Mouse (Mus musculus): Measurements from ENCODE around the gene Tekt4. TPM values are rescaled to one million over a fixed set of nuclear protein-coding genes. Genes with fewer than 3 reads are reported as not detected.

The Tekt4 gene
- polyA plus RNA-seq, 1 experiment: not detected

DNA sequence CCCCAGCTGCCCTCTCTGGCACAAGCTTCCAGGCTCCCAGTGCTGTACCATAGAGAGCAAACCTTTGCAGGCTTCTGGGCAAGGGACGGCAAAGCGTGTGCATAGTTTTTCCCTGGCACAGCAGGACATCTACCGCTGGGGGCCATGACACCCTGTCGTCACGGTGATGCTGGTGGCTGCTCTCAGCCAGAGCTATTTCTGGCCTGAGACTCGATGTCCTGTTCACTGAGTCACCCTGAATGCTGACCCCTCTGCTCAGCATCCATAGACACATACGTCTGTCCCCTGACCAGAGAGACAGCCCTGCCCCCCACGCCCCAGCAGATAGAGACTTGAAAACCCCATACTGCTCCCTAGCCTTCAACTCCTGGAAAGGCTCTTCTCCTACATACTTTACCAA is 25.7 kb downstream of the Tekt4 start:
- H3K27me3 ChIP-seq (ENCODE audit: control insufficient read depth, insufficient read depth, insufficient read length): peaks cover 79% of the 10 kb centered on the region
- H3ac ChIP-seq (ENCODE audit: control insufficient read depth, insufficient read length): no peak overlapping the region
- H3K4me2 ChIP-seq (ENCODE audit: low read depth): no peak overlapping the region
- H3K36me3 ChIP-seq (ENCODE audit: control insufficient read depth, insufficient read depth): no peaks in the 10 kb centered on the region
- H3K4me3 ChIP-seq: no peak overlapping the region
- no peaks in the 10 kb centered on the region for H3K79me2 ChIP-seq (ENCODE audit: control insufficient read depth, insufficient read depth)
- TF ChIP-seq REST (IDR thresholded peaks at IDR 0.05; ENCODE audit: insufficient read depth, insufficient read length) (no peak), POLR2A (IDR thresholded peaks at IDR 0.05; ENCODE audit: insufficient read length, low read depth) (no peak), MAX (IDR thresholded peaks at IDR 0.05; ENCODE audit: low read depth) (no peak), POLR2AphosphoS2 (IDR thresholded peaks at IDR 0.05; ENCODE audit: insufficient read length, low read depth) (no peak), TCF12 (IDR thresholded peaks at IDR 0.05; ENCODE audit: insufficient read depth, poor library complexity, severe bottlenecking) (no peak), CEBPB (IDR thresholded peaks at IDR 0.05; ENCODE audit: insufficient read depth, poor library complexity, severe bottlenecking) (no peak), E2F4 (IDR thresholded peaks at IDR 0.05; ENCODE audit: insufficient read depth) (no peak), USF1 (IDR thresholded peaks at IDR 0.05; ENCODE audit: low read depth) (no peak), MYOG (IDR thresholded peaks at IDR 0.05; ENCODE audit: control insufficient read depth in 1 of 3, insufficient read depth in 1 of 3, insufficient read length in 2 of 3, low read depth in 2 of 3) (no peak), MYOD1 (IDR thresholded peaks at IDR 0.05; ENCODE audit: control insufficient read depth in 1 of 3, insufficient read length in 2 of 3, low read depth in 2 of 3) (no peak), TCF3 (IDR thresholded peaks at IDR 0.05; ENCODE audit: insufficient read length, low read depth) (no peak)

DNA sequence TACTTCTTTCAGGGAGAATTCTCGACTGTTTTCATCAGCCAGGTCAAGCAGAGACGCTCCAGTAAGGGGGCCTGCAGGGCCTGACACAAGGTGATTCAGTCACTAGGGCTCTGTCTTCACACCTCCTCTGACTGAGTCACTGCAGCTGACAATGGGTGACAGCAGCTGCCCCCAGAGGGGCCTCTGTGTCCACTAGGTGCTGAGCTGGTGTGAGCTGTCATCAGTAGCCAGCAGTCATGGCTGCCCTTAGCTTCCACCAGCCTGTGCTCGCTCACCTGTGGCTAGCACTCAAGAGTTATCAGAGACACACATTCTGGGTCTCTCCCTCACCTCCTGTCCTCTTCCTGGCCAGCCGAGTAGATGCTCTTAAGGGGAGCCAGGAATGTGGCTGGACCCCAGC is 26.4 kb downstream of the Tekt4 start:
- Histone ChIP-seq H3K79me2 (ENCODE audit: control insufficient read depth, insufficient read depth) (no peaks in the 10 kb centered on the region), H3K36me3 (ENCODE audit: control insufficient read depth, insufficient read depth) (no peaks in the 10 kb centered on the region), H3K4me2 (ENCODE audit: low read depth) (no peak overlapping the region), H3ac (ENCODE audit: control insufficient read depth, insufficient read length) (no peak overlapping the region), H3K4me3 (no peak overlapping the region), H3K27me3 (ENCODE audit: control insufficient read depth, insufficient read depth, insufficient read length) (peaks cover 86% of the 10 kb centered on the region)
- TF ChIP-seq MYOD1 (IDR thresholded peaks at IDR 0.05; ENCODE audit: control insufficient read depth in 1 of 3, insufficient read length in 2 of 3, low read depth in 2 of 3): peak in 1 of 3 experiments; percentile 44
- no peak for TF ChIP-seq MYOG (IDR thresholded peaks at IDR 0.05; ENCODE audit: control insufficient read depth in 1 of 3, insufficient read depth in 1 of 3, insufficient read length in 2 of 3, low read depth in 2 of 3)
- no peak for TF ChIP-seq POLR2AphosphoS2 (IDR thresholded peaks at IDR 0.05; ENCODE audit: insufficient read length, low read depth)

DNA sequence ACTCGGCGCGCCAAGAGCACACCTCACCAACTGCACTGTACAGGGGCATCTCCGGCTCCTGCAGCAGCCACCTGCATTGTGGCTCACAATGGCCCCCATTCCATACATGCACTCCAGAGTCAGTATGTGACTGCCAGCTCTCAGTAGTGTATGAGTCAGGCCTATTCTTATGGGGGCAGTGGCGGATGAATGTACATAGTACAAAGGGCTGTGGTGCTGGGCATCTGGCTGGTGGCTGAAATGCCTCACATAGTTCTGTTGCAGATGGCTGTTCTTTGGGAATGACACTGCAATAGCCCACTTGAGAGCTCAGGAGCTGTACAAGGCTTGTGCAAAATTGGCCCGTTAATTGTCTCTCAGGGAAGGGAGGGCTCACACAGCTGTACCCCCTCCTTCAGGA is 27.7 kb downstream of the Tekt4 start:
- H3K27me3 ChIP-seq (ENCODE audit: control insufficient read depth, insufficient read depth, insufficient read length): peaks cover 94% of the 10 kb centered on the region

DNA sequence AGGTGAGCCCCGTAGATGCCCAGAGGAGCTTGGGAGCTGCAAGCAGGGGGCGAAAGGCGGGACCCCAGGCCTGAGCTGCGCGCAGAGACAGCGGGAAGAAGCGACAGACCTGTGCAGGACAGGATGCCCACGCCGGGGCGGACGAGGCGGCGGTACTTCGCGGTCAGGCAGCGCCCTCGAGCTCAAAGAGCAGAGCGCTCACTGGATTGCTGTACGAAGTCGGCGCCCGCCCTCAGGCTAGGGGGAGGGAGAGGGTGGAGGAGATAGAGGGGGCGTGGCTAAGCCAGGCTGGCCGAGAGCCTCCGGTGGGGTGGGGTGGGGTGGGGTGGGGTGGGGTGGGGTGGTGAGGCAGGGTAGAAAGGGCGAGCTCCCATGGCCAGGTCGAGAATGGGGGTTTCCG is 42.6 kb downstream of the Tekt4 start, which contains the start of gene Sstr5:
TSS of gene Sstr5 (minus strand) at position 276 of the 400 bp plus-strand sequence.
- Histone ChIP-seq H3K79me2 (ENCODE audit: control insufficient read depth, insufficient read depth) (no peaks in the 10 kb centered on the region), H3ac (ENCODE audit: control insufficient read depth, insufficient read length) (no peak within 1 kb of the TSS), H3K27me3 (ENCODE audit: control insufficient read depth, insufficient read depth, insufficient read length) (peaks cover 53% of the 10 kb centered on the region), H3K4me2 (ENCODE audit: low read depth) (no peak within 1 kb of the TSS), H3K4me3 (no peak within 1 kb of the TSS), H3K36me3 (ENCODE audit: control insufficient read depth, insufficient read depth) (no peaks in the 10 kb centered on the region)
- TF ChIP-seq USF1 (IDR thresholded peaks at IDR 0.05; ENCODE audit: low read depth): no peak
- no peak for TF ChIP-seq MYOG (IDR thresholded peaks at IDR 0.05; ENCODE audit: control insufficient read depth in 1 of 3, insufficient read depth in 1 of 3, insufficient read length in 2 of 3, low read depth in 2 of 3)
- no peak for TF ChIP-seq REST (IDR thresholded peaks at IDR 0.05; ENCODE audit: insufficient read depth, insufficient read length)
- no peak for TF ChIP-seq CEBPB (IDR thresholded peaks at IDR 0.05; ENCODE audit: insufficient read depth, poor library complexity, severe bottlenecking)

More for the DNA sequence above, 27.7 kb downstream of the Tekt4 start:
- TF ChIP-seq MAX (IDR thresholded peaks at IDR 0.05; ENCODE audit: low read depth) (no peak), TCF12 (IDR thresholded peaks at IDR 0.05; ENCODE audit: insufficient read depth, poor library complexity, severe bottlenecking) (no peak), POLR2AphosphoS2 (IDR thresholded peaks at IDR 0.05; ENCODE audit: insufficient read length, low read depth) (no peak), MYOD1 (IDR thresholded peaks at IDR 0.05; ENCODE audit: control insufficient read depth in 1 of 3, insufficient read length in 2 of 3, low read depth in 2 of 3) (peak in 1 of 3 experiments; percentile 20), POLR2A (IDR thresholded peaks at IDR 0.05; ENCODE audit: insufficient read length, low read depth) (no peak), MYOG (IDR thresholded peaks at IDR 0.05; ENCODE audit: control insufficient read depth in 1 of 3, insufficient read depth in 1 of 3, insufficient read length in 2 of 3, low read depth in 2 of 3) (peak in 1 of 3 experiments; percentile 20), REST (IDR thresholded peaks at IDR 0.05; ENCODE audit: insufficient read depth, insufficient read length) (no peak), TCF3 (IDR thresholded peaks at IDR 0.05; ENCODE audit: insufficient read length, low read depth) (no peak), USF1 (IDR thresholded peaks at IDR 0.05; ENCODE audit: low read depth) (no peak), CEBPB (IDR thresholded peaks at IDR 0.05; ENCODE audit: insufficient read depth, poor library complexity, severe bottlenecking) (no peak), SRF (IDR thresholded peaks at IDR 0.05; ENCODE audit: control insufficient read depth, insufficient read length, low read depth) (no peak), E2F4 (IDR thresholded peaks at IDR 0.05; ENCODE audit: insufficient read depth) (no peak)
- Histone ChIP-seq H3K36me3 (ENCODE audit: control insufficient read depth, insufficient read depth) (no peaks in the 10 kb centered on the region), H3K4me2 (ENCODE audit: low read depth) (no peak overlapping the region), H3K4me3 (no peak overlapping the region), H3K79me2 (ENCODE audit: control insufficient read depth, insufficient read depth) (no peaks in the 10 kb centered on the region), H3ac (ENCODE audit: control insufficient read depth, insufficient read length) (no peak overlapping the region)

DNA sequence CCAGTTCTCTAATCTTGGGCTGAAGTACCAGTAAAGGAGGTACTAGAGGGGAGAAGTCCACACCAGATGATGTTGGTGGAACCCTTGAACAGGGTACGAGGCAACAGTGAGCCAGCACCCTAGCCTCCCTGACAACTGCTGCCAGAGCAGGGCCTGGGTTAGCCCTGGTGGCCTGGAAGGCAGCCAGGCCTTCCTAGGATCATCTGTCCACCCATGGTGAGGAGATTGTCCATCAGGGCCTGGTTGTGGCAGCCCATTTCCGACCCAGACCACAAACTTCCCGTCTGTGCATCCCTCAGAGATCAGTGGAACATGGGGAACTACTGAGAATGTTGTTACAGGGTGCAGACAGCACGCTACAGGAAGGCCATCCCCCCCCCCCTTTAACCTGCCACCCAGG is 48.2 kb downstream of the Tekt4 start:
- H3K36me3 ChIP-seq (ENCODE audit: control insufficient read depth, insufficient read depth): no peaks in the 10 kb centered on the region
- H3ac ChIP-seq (ENCODE audit: control insufficient read depth, insufficient read length): no peak overlapping the region
- H3K27me3 ChIP-seq (ENCODE audit: control insufficient read depth, insufficient read depth, insufficient read length): peaks cover 34% of the 10 kb centered on the region
- no peaks in the 10 kb centered on the region for H3K79me2 ChIP-seq (ENCODE audit: control insufficient read depth, insufficient read depth)
- no peak overlapping the region for H3K4me2 ChIP-seq (ENCODE audit: low read depth)
- H3K4me3 ChIP-seq: no peak overlapping the region
- TF ChIP-seq POLR2A (IDR thresholded peaks at IDR 0.05; ENCODE audit: insufficient read length, low read depth) (no peak), TCF12 (IDR thresholded peaks at IDR 0.05; ENCODE audit: insufficient read depth, poor library complexity, severe bottlenecking) (no peak), MAX (IDR thresholded peaks at IDR 0.05; ENCODE audit: low read depth) (no peak), MYOD1 (IDR thresholded peaks at IDR 0.05; ENCODE audit: control insufficient read depth in 1 of 3, insufficient read length in 2 of 3, low read depth in 2 of 3) (peak in 2 of 3 experiments; percentile 16 to 48), POLR2AphosphoS2 (IDR thresholded peaks at IDR 0.05; ENCODE audit: insufficient read length, low read depth) (no peak), MYOG (IDR thresholded peaks at IDR 0.05; ENCODE audit: control insufficient read depth in 1 of 3, insufficient read depth in 1 of 3, insufficient read length in 2 of 3, low read depth in 2 of 3) (peak in 2 of 3 experiments; percentile 60 to 81), USF1 (IDR thresholded peaks at IDR 0.05; ENCODE audit: low read depth) (no peak), SRF (IDR thresholded peaks at IDR 0.05; ENCODE audit: control insufficient read depth, insufficient read length, low read depth) (no peak), REST (IDR thresholded peaks at IDR 0.05; ENCODE audit: insufficient read depth, insufficient read length) (no peak), E2F4 (IDR thresholded peaks at IDR 0.05; ENCODE audit: insufficient read depth) (no peak)

Data from myocyte (in vitro differentiated cells).